Mouse (Mus musculus): ENCODE measurements around the gene Gm28230. TPM values are rescaled to one million over a fixed set of nuclear protein-coding genes. Genes with fewer than 3 reads are reported as not detected.

Gene Gm28230
- total RNA-seq, 4 experiments from 2014 or later: 1.3 to 3.6 (median 3.2) TPM

DNA sequence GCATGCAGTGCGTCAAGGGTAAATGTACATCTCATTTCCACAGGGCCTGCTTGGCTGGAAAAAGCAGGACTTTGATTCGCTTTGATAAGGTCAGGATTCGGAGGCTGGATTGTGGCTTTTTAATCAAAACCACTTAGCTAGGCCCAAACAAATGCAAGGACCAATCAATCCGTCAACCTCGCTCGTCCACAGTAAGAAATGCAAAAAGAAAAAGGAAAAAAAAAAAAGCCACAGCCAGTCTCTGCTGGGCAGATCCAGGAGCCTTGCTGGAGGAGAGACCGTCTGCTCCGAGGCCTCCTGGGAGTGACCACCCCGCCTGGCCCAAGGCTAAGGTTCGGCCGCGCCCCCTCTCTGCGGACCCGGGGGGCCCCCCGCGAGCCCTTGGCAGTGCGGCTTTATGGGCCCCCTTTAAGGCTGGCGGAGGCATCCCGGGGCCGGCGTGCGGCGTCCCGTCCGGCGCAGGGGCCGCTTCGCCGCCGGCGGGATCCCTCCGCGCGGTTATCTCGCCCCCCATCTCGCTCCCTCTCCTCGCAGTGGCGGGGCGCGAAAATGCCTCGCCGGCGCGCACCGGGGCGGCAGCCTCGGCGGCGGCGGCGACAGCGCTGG, 22.0 kb upstream of the Gm28230 start, which contains the start of gene Hoxd8:
TSS of gene Hoxd8 (plus strand) at position 223 of the 606 bp plus-strand sequence.
- DNase-seq: peak; percentile 68

DNA sequence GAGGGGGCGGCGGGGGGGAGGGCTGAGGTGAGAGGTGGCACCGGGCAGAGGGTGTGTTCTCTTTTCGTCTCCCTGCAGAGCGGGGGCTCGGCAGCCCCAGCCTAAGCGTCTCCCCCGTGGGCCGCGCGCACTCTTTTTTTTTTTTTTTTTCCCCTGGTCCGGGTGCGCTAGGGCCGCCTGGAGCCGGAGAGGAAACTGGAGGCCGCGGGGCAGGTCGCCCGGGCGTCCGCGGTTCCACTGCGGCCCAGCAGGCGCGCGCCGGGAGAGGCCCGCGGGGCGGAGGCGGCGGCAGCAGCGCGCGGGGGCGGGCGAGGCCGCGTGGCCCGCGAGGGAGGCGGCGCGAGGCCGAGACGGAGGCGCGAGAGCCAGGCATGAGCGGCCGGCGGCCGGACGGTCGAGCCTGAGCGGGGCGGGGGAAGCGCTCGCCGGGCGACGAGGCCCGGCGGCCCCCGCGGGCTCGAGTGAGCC, 21.5 kb upstream of the Gm28230 start:
- no peak for DNase-seq

DNA sequence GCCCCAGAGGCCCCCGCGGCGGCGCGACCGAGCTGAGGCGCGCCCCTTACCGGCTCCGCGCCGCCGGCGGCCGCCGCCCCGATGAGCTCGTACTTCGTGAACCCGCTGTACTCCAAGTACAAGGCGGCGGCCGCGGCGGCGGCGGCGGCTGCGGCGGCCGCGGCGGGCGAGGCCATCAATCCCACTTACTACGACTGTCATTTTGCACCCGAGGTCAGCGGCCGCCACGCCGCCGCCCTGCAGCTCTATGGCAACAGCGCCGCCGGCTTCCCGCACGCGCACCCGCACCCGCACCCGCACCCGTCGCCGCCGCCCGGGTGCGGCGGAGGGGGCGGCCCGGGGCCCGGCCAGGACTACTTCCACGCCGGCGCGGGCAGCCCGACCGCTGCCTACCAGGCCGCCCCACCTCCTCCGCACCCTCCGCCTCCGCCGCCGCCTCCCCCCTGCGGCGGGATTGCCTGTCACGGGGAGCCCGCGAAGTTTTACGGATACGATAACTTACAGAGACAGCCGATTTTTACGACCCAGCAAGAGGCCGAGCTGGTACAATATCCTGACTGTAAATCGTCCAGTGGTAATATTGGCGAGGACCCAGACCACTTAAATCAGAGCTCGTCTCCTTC, 20.9 kb upstream of the Gm28230 start:
- DNase-seq: peak; percentile 63

DNA sequence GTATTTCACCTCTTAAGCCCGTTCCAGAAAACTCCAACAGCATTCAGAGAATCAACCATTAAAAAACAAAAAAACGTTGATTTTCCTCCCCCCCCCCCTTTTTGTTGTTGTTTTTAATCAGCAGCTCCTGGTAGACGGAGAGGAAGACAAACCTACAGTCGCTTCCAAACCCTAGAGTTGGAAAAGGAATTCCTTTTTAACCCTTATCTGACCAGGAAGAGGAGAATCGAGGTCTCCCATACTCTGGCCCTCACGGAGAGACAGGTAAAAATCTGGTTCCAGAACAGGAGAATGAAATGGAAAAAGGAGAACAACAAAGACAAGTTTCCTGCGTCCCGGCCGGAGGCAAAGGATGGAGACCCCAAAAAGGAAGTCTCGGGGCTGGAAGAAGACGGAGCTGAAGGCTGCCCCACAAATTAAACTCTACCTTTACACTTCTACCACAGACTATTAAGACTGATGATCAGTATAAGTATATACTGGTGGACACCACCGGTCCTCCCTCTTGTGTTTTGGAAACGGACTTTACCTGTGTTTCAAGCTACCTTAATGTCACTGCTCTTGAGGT, 20.1 kb upstream of the Gm28230 start:
- DNase-seq: no peak

DNA sequence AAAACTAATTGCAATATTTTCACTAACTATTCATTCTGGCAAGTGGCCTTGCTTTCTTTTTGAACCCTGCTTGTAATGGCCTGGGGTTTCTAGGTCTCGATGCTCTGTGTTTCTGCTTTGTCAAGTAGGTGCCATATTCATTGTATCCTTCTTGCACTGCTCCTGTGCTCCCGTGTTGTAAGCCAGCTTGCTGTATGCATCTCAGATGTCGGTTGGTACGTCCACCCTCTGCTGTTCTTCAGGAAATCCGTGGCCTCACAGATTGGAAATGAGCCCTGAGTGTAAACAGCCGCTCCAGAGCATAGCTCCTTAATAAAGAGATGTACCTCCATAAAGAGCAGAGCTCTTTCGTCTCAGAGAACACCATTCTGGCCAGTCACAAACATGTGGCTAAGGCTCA, 18.9 kb upstream of the Gm28230 start:
- no peak for DNase-seq

DNA sequence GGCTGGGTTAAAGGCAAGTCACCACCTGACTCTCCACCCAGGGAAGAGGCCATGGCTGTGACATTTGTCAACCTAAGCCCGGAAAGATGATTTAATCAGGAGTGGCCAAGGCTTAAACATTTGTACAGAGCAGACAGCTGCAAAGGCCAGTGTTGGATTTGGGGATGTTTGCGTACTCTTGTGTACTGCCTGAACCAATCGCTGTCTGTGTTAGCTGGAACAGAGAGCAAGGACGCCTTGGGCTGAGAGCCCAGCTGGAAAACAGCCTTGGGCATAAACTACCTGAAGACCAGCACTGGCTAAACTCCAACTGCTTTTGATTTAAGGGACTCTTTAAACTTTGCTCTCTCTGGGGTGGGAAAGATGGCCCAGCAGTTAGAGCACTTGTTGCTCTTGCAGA, 17.9 kb upstream of the Gm28230 start:
- DNase-seq: peak; percentile 70

DNA sequence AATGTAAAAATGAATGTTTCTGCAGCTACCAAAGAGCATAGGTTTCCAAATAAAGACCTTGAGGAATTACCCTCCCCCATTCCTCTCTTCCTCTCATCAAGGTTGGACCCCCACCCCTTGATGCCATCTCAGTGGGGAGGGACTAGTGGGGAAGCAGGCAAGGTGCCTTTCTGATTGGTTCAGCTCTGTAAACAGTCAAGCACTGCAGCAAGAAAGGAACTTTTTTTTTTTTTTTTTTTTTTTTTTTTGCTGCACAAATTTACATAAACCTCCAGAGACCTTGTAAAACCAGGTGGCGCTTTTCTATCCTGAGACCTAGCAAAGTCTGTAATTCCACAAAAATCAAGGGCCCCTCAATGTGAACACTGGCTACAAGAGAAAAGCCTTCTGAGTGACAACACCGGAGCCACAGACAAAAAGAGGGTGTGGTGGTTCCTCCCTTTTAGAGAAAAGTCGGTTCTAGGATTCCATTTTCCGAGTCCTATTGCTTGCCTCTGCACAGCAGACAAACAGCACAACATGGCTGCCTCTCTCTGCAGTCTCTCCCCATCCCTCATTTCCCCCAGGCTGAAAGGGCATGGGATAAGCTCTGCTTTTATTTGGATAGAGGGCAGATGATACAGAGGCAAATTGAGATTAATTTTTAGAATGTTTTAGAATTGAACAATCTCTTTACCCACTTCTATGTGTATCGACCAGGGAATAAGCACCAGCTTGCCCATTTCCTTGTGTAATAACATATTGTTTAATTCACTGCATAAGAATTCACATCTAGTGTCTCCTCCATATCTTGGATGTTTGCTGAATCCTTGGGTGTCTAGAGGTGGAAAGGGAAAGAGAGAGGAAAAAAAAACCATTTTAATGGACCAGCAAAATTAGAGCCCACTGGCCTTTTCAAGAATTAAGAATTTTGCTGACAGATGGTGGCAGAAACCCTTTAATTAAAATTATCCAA, 16.8 kb upstream of the Gm28230 start:
- no peak for DNase-seq

DNA sequence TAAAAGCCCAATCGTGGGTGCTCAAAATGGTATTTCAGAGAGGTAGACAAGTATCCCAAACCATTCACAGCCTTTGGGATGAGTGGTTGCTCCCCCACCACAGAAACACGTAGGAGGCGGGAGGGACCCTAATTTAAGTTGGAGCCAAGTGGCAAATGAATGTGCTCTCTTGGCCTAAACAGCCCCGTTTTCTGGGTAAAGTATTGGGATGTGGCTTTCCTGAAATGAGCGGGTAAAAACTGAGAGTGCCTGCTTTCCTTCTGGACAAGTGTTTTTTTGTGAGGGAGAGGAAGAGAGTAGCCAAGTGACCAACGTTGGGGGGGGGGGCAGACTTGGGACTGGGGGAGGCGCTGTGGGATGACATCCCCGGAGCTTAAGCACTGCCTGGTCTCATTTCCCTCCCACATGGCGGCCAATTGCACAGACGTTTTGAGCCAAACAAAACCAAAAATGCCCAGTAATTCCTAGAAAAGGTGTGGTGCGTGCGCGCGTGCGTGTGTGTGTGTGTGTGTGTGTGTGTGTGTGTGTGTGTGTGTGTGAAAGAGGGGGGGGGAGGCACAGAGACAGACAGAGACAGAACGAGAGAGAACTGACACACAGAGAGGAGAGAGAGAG, 15.5 kb upstream of the Gm28230 start:
- no peak for DNase-seq

DNA sequence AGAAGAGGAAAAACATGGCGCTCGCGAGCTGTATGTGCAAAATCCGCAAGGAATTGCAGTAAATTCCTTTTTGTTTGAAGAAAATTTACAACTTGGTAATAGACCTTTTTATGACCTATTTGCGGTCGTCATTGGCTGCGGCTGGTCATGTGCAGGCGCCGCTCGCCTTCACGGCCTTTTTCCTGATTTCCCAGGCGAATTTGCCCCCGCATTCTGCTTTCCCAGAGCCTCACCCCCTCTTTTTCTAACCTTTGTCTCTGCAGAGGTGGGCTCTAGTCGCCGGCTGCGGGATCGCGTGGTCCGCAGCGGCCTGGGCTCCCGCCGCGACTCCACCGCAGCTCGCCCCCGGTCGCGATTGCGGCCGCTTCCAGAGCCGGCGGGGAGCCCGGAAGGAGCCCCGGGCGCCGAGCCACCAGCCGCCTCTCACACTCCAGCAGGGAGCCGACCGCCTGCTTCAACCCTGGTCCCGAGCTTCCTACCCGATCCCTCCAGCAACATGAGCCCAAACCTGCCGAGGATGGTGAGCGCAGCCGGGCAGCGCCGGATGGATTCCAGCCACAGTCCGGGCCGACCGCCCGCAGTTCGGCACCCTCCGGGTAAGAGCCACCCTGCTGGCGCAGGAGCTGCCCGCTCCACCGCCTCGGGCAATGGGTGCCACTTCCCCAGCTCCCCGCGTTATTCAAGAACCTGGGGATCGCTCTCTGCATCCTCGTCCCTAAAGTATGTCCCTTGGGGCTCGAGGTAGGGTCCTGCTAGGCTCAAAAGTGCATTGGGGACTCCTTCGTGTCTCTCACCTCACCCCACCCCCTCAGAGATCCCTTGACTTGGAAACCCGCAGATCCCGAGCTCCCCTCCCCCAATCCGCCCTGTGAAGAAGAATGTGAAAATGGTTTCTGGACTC, 14.6 kb upstream of the Gm28230 start, which contains the start of the genes Hoxd3 and Hoxd4:
TSS of gene Hoxd3 (plus strand) at position 207 of the 901 bp plus-strand sequence.
TSS of gene Hoxd4 (plus strand) at position 209 of the 901 bp plus-strand sequence.
- DNase-seq: peak; percentile 55

DNA sequence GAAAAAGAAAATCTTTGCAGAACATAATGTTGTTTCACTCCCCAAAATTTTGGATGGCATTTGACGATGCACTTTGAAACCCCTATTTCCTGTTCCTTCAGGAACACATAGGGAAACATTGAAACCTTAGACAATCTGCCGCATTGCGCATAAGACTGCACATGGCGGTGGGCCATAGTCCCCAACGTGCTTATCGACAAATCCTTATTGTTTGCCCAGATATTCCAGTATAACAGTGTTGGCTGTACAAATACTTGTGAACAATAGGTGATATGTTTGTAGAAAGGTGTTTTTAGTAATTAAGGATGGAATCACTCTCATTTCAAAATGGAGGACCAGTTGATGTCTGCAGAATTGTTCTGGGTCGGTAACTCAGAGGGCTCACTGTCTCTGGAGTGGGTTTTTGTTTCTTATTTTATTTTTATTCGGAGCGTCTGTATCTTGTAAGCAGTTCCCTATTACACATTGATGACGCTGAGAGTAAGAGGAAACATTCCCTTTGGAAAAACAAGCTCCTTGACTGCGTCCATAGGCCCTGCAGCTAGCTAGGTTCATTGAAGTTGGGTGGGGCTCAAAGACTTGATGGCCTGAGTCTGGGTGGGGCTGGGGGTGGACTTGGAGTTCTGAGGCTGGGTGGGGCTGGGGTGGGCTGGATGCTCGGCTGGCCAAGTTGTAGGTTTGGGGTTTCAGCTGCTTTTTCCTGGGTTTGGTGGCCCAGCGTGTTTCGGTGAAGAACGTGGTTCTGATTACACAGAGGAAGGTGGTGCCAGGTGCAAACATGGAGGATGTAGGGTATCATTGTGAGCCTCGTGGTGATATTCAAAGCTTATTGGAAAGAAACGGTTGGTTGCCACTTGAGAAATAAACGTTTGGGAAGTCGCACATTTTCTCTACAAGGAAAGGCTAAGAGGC, 13.0 kb upstream of the Gm28230 start:
- no peak for DNase-seq

DNA sequence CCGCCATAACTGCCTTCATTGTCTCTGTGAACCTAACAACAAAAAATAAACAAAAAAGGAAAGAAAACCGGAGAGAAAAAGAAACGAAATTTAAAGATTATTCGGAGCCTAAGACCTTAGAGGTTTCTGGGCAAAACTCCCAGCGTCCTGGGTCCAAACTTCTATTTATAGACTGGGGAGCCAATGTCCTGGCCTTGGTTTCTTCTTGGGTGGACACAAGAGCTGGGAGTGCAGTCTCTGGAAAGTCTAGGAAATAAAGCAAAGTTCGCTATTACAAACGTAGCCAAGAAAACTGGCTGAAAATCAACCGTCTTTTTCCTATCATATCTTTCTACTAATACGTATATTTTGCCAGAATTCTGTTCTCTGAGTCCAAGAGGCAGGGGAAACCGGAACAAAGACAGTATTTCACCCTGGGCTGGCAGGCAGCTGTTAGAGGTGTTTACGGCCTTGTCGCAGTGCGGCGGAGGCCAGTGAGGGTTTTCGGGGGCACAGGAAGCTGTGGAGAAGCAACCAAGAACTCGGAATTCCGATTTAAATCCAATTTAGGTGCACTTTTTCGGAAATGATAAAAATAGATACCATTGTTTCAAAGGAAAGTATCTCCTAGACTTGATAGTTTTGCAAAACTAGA, 12.3 kb upstream of the Gm28230 start:
- no peak for DNase-seq

DNA sequence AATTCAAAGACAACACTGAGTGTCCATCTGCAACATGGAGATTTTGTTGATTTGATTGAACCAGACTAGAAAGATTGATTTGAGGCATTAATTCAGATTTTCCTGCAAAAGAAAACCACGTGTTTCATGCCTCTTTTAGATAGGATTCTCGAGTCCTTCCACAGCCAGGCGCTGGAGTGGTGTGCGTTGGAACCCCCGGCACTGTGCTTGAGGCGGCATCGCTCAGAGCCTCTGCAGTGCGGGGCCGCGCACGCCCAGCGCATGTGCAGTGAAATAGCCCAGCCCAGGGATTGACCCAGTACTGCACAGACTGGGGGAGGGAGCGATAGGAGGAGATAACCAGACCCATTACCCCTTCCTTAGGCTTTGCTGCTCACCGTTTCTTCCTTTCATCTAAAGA, 11.6 kb upstream of the Gm28230 start:
- DNase-seq: peak; percentile 45

DNA sequence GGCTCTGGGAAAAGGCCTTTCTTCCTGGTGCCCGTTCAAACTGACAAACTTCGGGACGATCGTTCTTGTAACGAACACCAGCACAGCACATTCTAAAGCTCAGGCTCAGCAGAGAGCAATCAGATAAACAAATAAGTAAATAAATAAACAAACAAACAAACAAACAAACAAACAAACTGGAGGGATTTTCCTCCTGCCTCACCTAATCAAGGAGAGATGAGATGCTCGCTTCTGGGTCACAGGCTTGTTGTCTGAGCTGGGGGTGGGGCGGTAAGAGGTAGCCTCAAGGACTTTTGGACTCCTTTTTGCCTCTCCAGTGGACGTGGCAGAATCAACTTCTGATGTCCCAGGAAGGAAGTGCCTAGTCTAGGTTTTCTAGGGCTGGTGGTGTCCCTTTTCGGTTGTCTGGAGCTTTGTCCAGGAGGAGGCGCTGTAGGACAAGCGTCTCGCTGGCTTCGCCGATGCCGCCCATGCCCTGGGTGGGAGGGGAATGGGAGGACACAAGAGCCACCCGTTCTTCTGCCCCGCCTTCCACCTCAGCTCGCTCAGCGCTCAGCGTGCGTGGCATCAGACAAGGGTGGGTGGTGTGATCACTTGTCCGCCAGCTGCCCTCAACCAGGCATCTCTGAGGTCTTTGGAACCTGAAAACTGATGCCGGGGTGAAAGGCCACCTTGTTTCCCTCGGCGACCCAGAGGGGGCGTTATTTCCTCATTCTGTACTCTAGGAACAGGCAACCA, 10.9 kb upstream of the Gm28230 start:
- peak; percentile 88 for DNase-seq

DNA sequence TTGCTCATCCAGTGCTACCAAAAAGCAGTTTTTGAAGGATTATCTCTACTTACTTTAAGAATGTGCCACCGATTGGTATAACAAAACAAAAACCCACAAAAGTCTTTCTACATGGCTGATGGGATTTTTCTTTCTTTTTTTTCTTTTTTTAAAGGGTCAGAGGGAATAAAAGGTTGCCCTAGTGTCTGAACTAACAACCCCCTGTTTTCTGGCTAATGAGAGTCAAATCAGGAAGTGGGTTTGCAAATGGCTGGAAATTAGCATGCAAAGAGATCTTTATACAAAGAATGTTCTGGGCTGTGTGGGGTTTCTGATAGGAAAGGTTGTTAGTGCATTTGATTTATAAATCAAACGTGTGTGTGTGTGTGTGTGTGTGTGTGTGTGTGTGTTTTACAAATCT, 6.1 kb upstream of the Gm28230 start:
- no peak for DNase-seq

DNA sequence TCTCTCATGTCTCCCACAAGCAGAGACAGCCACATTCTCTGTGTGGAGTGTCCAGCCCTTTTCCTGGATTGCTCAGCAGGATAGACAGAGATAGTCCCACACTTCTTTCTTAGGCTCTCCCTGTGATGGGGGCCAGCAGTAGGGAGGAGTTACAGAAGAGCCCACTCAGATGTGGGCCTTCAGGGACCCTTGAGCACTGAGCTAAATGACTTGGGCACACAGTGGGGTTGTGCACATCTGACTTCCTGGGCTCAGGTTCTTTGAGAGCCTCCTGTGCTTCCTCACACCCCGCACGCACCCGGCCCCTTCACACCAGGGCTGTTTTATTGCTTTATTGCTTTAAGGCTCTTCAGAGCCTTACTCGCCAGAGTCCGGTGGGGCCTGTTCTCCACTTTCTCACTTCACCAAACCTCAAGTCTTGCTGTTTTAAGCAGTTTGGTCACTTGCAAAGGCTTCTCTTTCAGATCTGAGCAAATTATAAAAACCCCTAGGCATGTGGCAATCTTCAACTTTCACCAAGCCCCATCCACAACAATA, 5.5 kb upstream of the Gm28230 start:
- DNase-seq: no peak

DNA sequence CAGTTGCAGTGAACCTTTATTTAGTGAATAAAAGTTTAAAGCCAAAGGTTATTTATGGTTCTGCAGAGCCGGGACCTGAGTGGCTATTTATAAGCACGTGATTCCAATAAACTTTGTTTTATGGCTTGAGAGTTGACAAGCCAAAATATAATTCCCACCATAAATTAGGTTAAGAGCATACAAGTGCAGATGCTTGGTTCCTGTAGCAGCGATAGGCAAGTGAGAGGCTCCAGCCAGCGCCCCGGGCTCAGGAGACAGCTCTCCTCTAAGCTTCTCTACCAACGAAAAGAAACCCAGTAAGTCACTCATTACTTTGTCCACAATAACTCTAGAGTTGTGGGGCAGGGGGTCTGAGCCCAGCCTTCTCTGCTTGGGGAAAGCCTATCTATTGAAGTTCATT, 4.6 kb upstream of the Gm28230 start:
- no peak for DNase-seq

DNA sequence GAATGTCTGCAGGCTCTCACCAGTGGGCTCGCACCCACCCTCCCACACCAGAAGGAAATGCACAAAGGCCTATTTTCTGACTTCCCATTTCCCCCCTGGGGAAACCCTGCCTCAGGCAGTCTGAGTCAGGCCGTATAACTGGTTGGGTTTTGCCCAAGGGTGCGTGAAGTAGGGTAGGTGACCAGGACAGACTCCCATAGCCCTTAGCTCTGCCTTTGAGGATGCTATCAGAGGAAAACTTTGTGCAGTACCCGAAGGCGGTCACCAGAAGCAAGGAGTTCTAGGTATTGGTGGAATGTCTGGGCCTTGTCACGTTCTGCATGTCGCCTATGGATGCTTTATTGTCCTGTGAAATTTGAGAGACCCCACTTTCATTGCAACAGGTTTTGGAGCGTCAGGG, 3.6 kb upstream of the Gm28230 start:
- no peak for DNase-seq

DNA sequence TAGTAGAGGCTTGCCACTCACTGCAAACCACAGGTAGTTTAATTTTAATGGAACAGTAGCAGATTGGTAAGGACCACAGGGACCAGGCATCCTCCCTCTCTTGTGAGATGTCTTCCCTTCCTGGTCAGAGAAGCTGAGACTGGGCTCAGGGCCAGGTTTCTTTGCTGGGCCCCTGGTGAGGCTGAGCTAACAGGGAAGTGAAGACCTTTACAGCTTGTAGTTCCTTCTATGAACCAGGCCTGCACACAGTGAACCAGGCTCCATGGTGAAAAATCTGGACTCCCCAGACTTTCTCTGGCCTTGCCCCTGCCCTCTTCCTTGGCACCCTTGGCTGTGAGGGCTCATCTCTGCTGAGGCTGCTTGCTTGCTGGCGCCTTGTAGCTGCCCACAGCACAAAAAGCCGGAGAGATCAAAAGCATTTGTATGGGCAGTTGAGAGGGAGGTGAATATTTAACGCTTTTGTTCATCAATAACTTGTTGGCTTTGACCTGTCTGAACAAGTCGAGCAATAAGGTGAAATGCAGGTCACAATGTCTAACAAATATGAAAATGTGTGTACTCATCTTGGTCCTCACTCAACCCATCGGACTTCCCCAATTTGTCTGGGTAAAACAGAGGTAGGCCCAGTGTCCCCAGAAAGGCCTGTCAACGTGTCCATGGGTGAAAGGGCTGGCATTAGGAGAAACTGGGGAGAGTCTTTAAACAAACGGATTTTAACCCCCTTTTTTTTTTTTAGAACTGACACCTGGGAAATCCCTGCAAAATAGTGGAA, 2.1 kb upstream of the Gm28230 start:
- DNase-seq: no peak
